Mouse (Mus musculus): Measurements from ENCODE around the gene Nhsl2. TPM values are rescaled to one million over a fixed set of nuclear protein-coding genes. Genes with fewer than 3 reads are reported as not detected.
"Not testable (repeated sequence)": the region's sequence is repeated elsewhere in the genome, so short reads cannot be mapped to it uniquely, and the experiment has no call there.

Nhsl2 gene
- 7.0 and 7.6 TPM in 2 replicates for polyA plus RNA-seq (2015; fragmentation: Nextera tagmentation; extraction: Ambion mirVana)

DNA sequence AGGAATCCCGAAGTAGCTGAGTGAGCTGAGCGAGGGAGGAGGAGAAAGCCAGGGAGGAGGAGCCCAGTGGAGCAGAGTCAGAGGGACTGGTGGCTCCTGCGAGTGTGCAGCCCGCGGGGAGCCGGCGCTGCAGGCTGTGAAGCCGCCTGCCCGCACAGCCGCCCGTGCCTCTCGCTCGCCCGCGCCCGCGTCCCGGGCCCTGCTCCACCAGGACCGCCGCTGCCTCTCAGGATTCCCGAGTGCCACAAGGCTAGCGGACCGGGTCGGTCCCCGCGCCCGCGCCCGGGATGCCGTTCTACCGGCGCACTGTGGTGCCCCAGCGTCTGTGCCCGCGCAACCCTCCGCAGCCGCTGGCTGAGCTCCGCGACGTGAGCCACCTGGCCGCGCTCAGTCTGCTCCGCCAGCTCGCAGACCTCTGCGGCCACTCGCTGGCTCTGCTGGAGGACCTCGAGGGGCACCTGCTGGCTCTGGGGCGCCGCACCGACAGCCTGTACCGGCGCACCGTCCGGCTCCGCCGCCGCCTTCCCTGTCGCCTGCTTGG, at the start of gene Nhsl2:
Nhsl2 (plus strand) TSS at position 105 of the 541 bp plus-strand sequence.
- WGBS: 21% methylated on average over 58 of the region's 58 CpGs
- Histone ChIP-seq H3K9me3 (no peaks in the 10 kb centered on the region), H3K4me3 (peak within 1 kb of the TSS; percentile 50), H3K27me3 (replicated peaks) (peaks cover 61% of the 10 kb centered on the region), H3K9ac (peak within 1 kb of the TSS; percentile 44), H3K4me2 (peak within 1 kb of the TSS; percentile 77), H3K4me1 (peaks cover 8% of the 10 kb centered on the region; the same call in 1 of the 2 replicates), H3K36me3 (replicated peaks) (no peaks in the 10 kb centered on the region), H3K27ac (no peak within 1 kb of the TSS)
- ATAC-seq (replicated peaks): peak; percentile 88

DNA sequence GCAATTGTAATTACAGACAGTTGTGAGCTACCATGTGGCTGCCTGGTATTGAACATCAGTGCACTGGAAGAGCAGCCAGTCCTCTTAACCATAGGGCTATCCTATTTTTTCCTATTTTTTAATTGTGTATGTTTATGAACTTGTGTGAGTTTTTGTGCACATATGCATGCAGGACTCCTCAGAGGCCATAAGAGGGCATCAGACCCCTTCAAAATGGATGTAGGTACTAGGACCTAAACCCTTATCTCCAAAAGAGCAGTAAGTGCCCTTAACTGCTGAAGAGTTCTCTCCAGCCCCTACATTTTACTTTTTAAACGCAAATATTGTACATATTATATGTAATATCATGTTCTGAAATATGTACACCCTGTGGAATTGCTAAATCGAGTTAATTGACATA, 43.7 kb upstream of the Nhsl2 start:
- Histone ChIP-seq H3K27me3 (replicated peaks) (peaks cover 7% of the 10 kb centered on the region), H3K27ac (no peak overlapping the region)

DNA sequence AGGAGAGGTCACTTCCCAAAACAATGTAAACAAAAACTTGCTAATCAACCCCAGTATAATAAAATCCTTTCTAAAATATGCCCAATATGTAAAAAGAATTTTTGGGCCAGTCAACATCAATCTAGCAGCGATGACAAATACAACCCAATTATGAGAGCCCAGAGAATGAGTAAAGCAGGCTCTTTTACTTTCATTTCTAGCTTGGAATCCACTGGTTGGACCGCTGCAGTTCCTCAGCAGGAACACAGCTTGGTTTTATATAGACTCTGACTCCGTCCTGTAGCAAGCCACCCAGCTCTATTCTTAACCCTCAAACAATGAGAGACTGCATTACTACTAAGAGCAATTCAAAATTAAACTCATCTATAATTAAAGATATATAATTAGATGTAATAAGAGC, 37.4 kb upstream of the Nhsl2 start:
- Histone ChIP-seq H3K4me1 (no peaks in the 10 kb centered on the region), H3K9me3 (no peaks in the 10 kb centered on the region), H3K27ac (no peak overlapping the region), H3K4me2 (no peak overlapping the region), H3K27me3 (replicated peaks) (peaks cover 2% of the 10 kb centered on the region), H3K9ac (no peak overlapping the region), H3K4me3 (no peak overlapping the region), H3K36me3 (replicated peaks) (no peaks in the 10 kb centered on the region)
- 59% methylated on average over 3 of the region's 3 CpGs for WGBS
- ATAC-seq (replicated peaks): no peak

More for the DNA sequence above, 43.7 kb upstream of the Nhsl2 start:
- Histone ChIP-seq H3K4me1 (no peaks in the 10 kb centered on the region), H3K4me3 (no peak overlapping the region), H3K4me2 (no peak overlapping the region), H3K36me3 (replicated peaks) (no peaks in the 10 kb centered on the region), H3K9ac (no peak overlapping the region), H3K9me3 (no peaks in the 10 kb centered on the region)
- no peak for ATAC-seq (replicated peaks)
- 37% methylated on average over 2 of the region's 2 CpGs for WGBS

DNA sequence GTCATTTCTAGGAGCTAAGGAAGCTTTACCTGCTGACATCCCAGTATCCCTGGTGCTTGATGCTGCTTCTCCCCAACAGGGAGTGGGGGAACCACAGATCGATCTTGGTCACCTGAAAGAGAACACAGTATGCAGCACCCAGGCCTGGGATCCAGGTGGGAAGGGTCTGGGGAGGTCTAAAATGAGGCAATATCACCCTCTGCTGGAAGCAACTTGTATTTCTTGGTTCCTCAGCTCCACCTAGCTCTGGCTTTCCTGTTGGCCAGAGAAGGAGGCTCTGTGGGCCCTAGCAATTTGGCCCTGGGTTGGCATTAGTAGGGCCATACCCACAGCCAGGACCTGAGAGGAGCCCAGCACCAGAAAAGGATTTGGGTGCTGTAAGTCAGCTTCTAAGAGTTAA, 30.0 kb upstream of the Nhsl2 start:
- no peak overlapping the region for H3K27ac ChIP-seq
- H3K9me3 ChIP-seq: no peaks in the 10 kb centered on the region
- no peaks in the 10 kb centered on the region for H3K4me1 ChIP-seq
- no peak overlapping the region for H3K4me2 ChIP-seq
- no peak overlapping the region for H3K4me3 ChIP-seq
- no peak for ATAC-seq (replicated peaks)
- no peaks in the 10 kb centered on the region for H3K36me3 ChIP-seq (replicated peaks)
- WGBS: 38% methylated on average over 1 of the region's 1 CpGs
- H3K9ac ChIP-seq: no peak overlapping the region
- no peaks in the 10 kb centered on the region for H3K27me3 ChIP-seq (replicated peaks)

DNA sequence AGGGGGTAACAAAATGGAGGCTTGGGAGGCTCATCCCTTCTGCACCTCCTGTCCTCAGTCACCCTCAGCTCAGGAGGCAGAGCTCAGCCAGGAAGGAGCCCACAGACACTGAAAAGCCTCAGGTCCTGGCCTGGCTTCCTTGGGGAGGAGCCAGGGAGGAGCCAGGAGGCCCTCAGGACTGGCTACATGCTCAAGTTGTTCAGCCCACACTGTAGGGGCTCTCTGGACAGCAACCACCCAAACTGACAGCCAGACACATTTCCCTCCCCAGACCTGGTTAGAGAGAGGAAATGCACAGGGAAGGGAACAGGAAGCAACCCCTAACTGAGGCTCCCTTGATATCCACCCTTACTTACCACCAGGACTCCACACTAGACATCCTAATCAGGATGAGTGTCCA, 29.2 kb upstream of the Nhsl2 start:
- not testable (repeated sequence) for H3K9ac ChIP-seq; H3K4me1 ChIP-seq; H3K27me3 ChIP-seq (replicated peaks); H3K36me3 ChIP-seq (replicated peaks); ATAC-seq (replicated peaks); H3K4me3 ChIP-seq; H3K27ac ChIP-seq; H3K9me3 ChIP-seq; H3K4me2 ChIP-seq

DNA sequence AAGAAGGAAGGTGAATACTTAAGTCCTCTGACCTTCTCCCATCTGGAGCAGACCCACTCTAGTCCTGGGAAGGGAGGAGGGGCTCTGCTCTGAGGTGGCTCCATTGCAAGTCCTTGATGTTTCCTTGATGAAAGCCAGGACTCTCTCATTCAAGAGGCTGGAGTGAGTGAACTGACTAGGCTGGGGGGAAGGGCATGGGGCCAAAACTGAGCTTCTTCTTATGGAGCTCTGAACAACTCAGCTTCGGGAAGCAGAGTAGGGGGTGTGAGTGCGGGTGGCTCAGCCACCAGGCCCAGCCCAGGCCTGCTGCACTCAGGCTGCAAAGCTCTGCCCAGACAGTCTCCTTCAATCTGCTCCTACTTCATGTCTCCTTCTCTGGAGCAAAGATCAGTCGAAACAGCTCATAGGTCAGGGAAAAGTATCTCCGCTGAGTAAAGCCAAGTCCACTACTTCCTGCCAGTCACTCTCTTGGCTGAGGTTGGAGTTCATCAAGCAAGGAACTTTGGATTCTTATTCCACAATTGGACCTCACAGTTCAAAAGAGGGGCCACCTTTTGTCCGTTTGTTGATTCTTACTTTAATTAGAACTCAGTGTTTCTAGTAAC, 1.9 kb upstream of the Nhsl2 start:
- peaks cover 8% of the 10 kb centered on the region; the same call in 1 of the 2 replicates for H3K4me1 ChIP-seq
- 54% methylated on average over 5 of the region's 5 CpGs for WGBS
- no peak for ATAC-seq (replicated peaks)
- no peaks in the 10 kb centered on the region for H3K9me3 ChIP-seq
- H3K4me2 ChIP-seq: no peak overlapping the region
- H3K27ac ChIP-seq: no peak overlapping the region
- no peak overlapping the region for H3K4me3 ChIP-seq
- H3K36me3 ChIP-seq (replicated peaks): no peaks in the 10 kb centered on the region
- H3K9ac ChIP-seq: no peak overlapping the region
- peaks cover 61% of the 10 kb centered on the region for H3K27me3 ChIP-seq (replicated peaks)

DNA sequence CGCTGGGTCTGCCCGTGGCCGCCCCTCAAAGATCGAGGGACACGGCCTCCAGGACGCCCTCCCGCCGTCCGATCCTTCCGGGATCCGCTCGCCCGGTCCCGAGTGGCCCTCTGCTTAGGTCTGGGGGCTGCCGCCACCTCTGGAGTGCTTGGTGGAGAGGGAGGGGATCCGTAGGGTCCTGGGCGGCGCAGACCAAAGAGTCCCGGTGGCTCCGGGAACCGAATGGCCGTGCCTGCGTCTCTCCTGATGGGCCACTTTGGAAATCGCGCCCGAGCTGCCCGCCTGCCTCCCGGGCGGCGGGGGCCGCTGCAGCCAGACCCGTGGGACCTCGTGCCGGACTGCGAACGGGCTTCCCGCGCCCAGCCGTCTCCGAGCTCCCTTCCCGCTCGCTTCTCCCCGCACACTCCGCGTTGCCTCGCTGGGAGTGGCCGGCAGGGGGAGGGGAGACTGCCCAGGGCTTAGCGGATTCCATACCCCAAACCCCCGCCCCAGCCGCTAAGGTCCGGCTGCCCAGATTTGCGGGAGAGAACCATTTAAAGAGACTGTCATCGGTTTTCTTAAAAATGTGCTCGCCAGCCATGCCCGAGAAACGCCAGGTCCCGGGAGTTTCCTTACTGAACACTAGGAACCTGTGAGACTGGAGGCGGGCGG, 841 bp downstream of the Nhsl2 start:
- Histone ChIP-seq H3K4me2 (peak overlapping the region; percentile 77), H3K9me3 (no peaks in the 10 kb centered on the region), H3K9ac (peak overlapping the region; percentile 44), H3K4me1 (peaks cover 8% of the 10 kb centered on the region; the same call in 1 of the 2 replicates), H3K27me3 (replicated peaks) (peaks cover 66% of the 10 kb centered on the region), H3K36me3 (replicated peaks) (no peaks in the 10 kb centered on the region), H3K27ac (no peak overlapping the region), H3K4me3 (peak overlapping the region; percentile 50)
- peak; percentile 63 for ATAC-seq (replicated peaks)
- WGBS: 18% methylated on average over 58 of the region's 59 CpGs

DNA sequence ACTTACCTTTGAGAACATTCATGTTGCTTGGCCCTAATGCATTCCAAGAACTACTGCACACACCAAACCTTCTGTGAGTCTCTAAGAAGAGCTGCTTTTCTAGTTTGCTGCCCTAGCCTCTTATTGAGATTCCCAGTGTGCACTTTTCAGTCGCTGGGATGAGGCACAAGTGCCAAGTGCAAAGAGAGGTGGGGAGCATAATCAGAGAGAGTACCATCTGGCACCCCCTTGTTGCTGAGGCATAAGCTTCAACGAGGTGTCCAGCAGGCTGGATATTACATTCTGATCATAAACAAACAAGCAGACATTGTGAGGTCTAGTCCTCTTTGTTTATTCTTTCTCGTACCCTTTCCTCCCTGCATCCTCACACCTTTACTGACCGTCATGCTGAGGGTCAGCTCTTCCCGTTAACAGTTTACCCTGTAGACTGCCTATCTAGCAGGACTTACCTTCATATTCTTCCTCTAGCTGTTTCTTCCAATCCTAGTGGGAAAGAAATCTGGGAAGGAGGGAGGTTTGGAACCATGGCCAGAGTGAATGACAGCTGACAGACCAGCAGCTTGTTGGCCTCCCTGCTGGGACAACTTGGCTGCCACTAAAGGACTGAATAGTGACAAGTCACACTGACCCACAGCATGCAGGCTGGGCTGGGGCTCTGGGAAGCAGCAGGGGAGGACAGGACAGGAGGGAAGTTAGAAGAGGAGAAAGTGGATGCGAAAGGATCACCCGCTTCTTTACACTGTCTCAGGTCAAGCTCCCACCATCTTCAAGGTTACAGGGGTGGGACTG, 2.6 kb downstream of the Nhsl2 start:
- no peaks in the 10 kb centered on the region for H3K36me3 ChIP-seq (replicated peaks)
- H3K4me3 ChIP-seq: no peak overlapping the region
- 40% methylated on average over 7 of the region's 7 CpGs for WGBS
- H3K4me2 ChIP-seq: no peak overlapping the region
- ATAC-seq (replicated peaks): no peak
- no peak overlapping the region for H3K27ac ChIP-seq
- peaks cover 8% of the 10 kb centered on the region; the same call in 1 of the 2 replicates for H3K4me1 ChIP-seq
- H3K9ac ChIP-seq: no peak overlapping the region
- no peaks in the 10 kb centered on the region for H3K9me3 ChIP-seq
- peaks cover 66% of the 10 kb centered on the region for H3K27me3 ChIP-seq (replicated peaks)

DNA sequence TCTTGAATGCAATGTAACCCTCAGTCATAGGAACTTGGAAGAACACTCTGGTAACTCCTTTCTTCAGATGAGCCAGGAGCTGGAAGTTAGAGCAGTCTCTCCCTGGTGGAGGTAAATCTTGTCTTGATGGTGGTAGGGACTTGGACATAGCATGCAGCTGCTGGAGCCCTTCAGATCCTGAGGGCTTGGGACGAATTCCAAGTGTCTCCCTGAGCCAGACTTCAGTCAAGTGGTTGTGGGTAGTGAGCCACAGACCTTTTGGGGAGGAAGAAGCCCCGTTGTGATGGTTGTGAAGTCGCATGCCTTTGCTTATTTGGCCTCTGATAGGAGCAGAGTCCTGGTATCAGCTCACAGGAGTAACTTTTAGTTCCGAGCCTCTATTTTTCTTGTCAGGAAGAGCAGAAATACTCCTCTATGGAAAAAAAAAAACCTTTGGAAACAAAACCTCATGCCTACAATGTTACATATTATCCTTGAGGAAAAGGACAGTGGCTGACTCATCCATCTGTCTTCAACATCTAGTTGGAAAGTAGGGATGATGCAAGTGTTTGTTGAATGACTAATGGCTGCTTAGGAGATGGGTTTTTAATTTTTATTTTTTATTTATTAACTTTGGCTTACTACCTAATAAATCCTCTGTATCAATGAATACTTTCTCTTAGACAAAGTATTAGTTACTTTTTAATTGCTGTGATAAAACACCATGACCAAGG, 14.6 kb downstream of the Nhsl2 start:
- no peaks in the 10 kb centered on the region for H3K4me1 ChIP-seq
- no peak overlapping the region for H3K27ac ChIP-seq
- H3K4me2 ChIP-seq: no peak overlapping the region
- H3K9me3 ChIP-seq: no peaks in the 10 kb centered on the region
- 74% methylated on average over 4 of the region's 4 CpGs for WGBS
- peaks cover 11% of the 10 kb centered on the region; the same call in 1 of the 2 replicates for H3K27me3 ChIP-seq (replicated peaks)
- H3K9ac ChIP-seq: no peak overlapping the region
- no peak overlapping the region for H3K4me3 ChIP-seq
- H3K36me3 ChIP-seq (replicated peaks): no peaks in the 10 kb centered on the region
- no peak for ATAC-seq (replicated peaks)

DNA sequence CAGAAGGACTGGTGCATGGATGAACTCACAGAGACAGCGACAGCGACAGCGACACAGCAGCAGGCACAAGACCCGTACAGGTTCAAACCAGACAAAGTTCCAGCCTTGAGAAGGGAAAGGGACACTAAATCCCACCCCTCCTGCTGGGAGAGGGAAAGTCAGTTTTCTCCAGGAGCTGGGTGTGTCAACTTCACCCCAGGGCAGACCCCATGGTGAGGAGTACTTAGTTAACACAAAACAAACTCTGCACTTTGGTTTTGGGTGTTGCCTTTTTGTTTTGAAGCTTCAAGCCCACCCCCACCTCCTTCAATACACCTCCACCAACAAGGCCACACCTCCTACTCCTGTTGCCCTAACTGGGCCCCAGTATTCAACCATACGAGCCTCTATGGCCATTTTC, 15.6 kb downstream of the Nhsl2 start:
- no peaks in the 10 kb centered on the region for H3K4me1 ChIP-seq
- H3K36me3 ChIP-seq (replicated peaks): no peaks in the 10 kb centered on the region
- H3K9ac ChIP-seq: no peak overlapping the region
- H3K4me2 ChIP-seq: no peak overlapping the region
- peaks cover 11% of the 10 kb centered on the region; the same call in 1 of the 2 replicates for H3K27me3 ChIP-seq (replicated peaks)
- H3K4me3 ChIP-seq: no peak overlapping the region
- no peak overlapping the region for H3K27ac ChIP-seq
- 62% methylated on average over 5 of the region's 5 CpGs for WGBS
- no peak for ATAC-seq (replicated peaks)
- H3K9me3 ChIP-seq: no peaks in the 10 kb centered on the region

DNA sequence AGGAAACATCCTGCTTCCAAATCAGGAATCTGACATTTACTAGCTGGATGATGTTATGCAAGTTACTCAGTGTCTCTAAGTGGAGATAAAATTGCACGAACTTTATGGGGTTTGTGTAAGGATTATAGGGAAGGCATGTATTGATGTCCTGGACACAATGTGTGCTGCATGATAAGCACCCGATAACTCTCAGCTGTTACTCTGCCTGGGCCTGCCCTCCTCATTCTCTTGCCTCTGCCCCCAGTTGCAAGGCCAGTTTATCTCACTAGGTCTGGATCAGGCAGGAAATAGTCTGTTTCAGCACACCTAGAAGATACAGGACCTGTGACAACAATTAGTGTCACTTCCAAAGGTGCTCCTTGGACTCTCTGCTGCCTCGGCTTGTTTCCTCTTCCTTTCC, 25.0 kb downstream of the Nhsl2 start:
- Histone ChIP-seq H3K4me1 (no peaks in the 10 kb centered on the region), H3K9ac (no peak overlapping the region), H3K36me3 (replicated peaks) (no peaks in the 10 kb centered on the region), H3K27ac (no peak overlapping the region), H3K4me2 (no peak overlapping the region), H3K27me3 (replicated peaks) (peaks cover 12% of the 10 kb centered on the region), H3K9me3 (no peaks in the 10 kb centered on the region), H3K4me3 (no peak overlapping the region)
- no peak for ATAC-seq (replicated peaks)
- 74% methylated on average over 3 of the region's 3 CpGs for WGBS

DNA sequence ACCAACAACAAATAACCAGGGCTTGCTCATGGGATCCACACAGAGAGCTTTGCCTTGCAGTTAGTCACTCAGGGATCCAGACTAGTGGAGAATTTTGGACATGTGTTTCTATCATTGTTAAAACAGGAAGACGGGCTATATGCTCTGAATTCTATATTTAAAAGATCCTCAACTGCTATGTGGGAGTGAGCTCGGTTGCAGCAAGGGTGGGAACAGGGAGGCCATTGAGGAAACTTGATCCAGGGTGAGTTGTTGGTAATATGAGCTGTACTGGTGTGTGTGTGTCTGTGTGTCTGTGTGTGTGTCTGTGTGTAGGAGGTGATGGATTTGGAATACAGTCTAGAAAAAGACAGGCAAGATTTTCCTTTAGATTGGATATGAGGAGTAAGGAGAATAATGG, 25.7 kb downstream of the Nhsl2 start:
- 73% methylated on average over 2 of the region's 2 CpGs for WGBS
- Histone ChIP-seq H3K4me1 (no peaks in the 10 kb centered on the region), H3K27me3 (replicated peaks) (peaks cover 12% of the 10 kb centered on the region), H3K36me3 (replicated peaks) (no peaks in the 10 kb centered on the region), H3K4me2 (no peak overlapping the region), H3K9me3 (no peaks in the 10 kb centered on the region), H3K4me3 (no peak overlapping the region), H3K27ac (no peak overlapping the region), H3K9ac (no peak overlapping the region)
- no peak for ATAC-seq (replicated peaks)
